Mouse (Mus musculus) mesoderm, embryonic 11.5 days (tissue): ENCODE results near the gene Klhl22.

ENCODE experiments used
- DNase-seq: peaks from one replicate; pipeline ENCODE4 v3.0.0-alpha.2; 2012; ENCODE audit warnings: low read depth, low spot score

Klhl22 gene

GRCm38 (mm10) chr16:17833321-17833680, 73.9 kb downstream of the Klhl22 start:
- DNase-seq = no peak

GRCm38 (mm10) chr16:17833681-17834399, 74.4 kb downstream of the Klhl22 start:
- peak; percentile 53 for DNase-seq

GRCm38 (mm10) chr16:17834543-17834942, 75.1 kb downstream of the Klhl22 start:
- DNase-seq = no peak

- DNase-seq = no peak
These were observed 76.1 kb downstream of the Klhl22 start for GRCm38 (mm10) chr16:17835481-17835880.

- DNase-seq = no peak
These were observed 78.6 kb downstream of the Klhl22 start, which contains the start of gene Car15 for GRCm38 (mm10) chr16:17838051-17838450. Gene Car15 (minus strand): TSS chr16:17838364.

- no peak for DNase-seq
These were observed 80.6 kb downstream of the Klhl22 start for GRCm38 (mm10) chr16:17839976-17840375.

GRCm38 (mm10) chr16:17842437-17842836, 83.0 kb downstream of the Klhl22 start:
- no peak for DNase-seq
